Mouse (Mus musculus) layer of hippocampus, adult 11-12 months (tissue): ENCODE data around the gene Fbxl8.

Experiments used
- DNase-seq: peaks from one replicate; pipeline ENCODE4 v3.0.0; 2022; ENCODE audit warnings: low spot score

The Fbxl8 gene

DNA sequence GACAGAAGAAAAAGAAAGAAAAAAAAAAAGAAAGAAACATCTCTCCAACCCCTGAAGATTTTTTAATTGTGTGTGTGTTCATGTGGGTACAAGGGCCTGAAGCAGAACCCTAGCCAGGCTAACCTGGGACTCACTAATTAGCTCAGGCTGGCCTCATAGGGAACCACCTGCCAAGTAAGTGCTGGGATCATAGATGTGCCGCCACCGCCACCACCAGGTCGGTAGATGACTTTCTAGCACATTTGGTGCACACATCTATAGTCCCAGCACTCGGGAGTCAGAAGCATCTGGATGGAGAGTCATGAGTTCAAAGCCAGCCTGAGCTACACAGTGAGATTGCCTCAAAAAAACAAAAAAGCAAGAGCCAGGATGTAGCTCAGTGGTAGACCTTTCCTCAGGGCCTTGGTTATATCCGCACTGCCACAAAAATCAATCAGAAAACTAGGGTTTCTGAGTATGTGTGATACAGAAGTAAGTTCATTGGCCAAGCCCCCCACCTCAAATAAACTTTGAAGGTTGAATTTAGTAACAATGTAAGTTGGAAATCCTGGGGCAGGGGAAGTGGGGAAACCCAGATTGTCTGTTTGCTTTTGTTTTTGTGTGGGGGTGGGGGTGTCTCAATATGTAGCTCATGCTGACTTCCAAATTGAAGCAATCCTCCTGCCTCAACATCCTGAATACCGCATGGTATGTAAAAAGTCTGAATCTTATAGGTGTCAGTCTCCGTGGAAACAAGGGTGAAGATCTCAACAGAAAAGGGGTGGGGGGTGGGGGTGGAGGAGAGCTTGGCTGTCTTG, 6.9 kb upstream of the Fbxl8 start:
- no peak for DNase-seq

DNA sequence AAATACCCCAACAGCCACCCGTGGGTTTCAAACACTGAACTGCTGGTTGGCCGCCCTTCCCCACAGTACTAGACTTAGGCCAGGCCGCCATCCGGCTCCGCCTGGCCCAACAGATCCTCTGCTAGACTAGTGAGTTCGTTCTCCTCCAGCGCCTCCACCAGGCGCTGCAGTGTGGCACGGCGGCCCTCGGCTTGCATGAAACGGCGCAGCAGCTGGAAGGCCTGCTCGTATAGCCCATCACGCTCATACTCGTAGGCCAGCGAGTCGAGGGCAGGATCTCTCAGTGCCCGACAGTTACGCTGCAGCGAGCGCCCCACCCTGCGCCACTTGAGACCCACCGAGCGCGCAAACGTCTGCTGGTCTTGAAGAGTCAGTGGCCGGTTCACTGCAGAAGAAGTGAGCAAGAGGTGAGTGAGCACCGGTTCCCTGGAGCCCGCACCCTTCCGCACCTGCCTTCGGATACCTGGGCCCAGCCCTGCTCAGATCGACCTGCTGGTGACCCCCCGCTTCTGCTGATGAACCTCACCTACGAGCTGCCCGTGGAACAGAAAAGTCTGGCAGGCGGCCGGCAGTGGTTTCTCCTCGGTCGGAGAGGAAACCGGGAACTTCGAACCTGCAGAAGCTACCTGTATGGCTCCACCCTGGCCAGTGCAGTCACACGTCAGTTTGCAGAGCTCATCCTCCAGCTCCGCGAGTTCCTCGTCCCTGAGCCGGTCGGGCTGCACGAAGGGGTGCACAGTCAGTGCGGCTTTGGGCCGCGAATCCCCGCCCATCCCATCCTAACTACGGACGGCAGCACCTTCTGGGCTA, 5.3 kb upstream of the Fbxl8 start:
- no peak for DNase-seq

DNA sequence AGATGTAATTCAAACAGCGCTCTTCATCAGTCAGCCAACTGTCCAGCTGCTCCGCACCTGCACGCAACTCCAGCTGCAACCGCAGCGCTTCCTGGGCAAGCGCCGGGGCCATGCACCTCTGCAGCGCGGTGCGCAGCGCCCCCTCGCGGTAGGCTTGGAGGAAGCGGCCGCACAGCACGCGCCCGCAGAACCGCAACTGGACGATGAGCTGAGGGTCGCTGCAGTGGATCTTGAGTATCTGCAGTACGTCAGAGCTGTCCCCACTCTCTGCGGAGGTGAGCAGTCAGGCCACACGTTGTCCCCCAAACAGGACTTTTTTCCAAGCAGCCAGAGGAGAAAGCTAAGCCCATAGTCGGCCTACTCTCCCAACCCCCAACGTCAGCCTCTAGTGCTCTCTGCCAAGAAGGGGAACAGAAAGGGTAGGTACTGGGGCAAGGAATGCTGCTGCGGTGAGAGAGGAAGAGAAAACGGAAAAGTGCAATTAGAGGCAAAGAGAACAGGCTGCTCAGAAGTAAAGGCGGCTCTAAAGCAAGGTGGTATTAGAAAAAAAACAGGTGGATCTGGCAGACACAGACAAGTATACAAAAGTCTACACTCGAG, 4.6 kb upstream of the Fbxl8 start:
- DNase-seq, result peak; percentile 70

DNA sequence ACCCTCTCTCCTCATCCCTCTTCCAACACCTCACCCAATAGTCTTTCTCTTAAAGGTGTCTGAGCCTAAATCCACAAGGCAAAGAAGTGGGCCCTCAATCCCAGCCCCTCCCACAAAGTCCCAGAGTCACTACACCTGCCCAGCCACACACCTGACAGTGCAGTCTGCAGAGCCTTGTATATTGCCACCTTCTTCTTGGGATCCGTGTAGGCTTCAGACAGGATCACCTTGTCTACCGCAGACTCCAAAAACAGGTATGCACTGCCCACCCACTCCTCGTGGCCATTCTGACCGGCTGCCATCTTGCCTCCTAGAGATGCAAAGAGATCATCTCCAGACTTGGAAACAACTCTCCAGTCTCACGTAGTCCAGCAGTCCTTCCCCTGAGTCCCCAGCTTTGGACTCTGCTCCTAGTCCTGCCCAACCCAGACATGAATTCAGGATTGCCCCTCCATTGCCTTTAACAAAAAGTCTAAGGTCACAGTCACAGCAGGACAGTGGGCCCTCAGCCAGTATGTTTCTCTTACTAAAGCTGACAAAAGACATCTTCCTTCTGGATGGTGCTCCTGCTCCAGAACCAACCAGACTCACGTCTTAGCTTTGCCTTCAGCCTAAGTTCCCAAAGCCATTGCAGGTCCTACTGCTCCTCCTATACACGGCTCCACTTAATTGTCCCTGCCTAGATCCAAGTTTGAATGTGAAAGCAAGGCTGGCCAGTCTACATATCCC, 3.9 kb upstream of the Fbxl8 start:
- no peak for DNase-seq

DNA sequence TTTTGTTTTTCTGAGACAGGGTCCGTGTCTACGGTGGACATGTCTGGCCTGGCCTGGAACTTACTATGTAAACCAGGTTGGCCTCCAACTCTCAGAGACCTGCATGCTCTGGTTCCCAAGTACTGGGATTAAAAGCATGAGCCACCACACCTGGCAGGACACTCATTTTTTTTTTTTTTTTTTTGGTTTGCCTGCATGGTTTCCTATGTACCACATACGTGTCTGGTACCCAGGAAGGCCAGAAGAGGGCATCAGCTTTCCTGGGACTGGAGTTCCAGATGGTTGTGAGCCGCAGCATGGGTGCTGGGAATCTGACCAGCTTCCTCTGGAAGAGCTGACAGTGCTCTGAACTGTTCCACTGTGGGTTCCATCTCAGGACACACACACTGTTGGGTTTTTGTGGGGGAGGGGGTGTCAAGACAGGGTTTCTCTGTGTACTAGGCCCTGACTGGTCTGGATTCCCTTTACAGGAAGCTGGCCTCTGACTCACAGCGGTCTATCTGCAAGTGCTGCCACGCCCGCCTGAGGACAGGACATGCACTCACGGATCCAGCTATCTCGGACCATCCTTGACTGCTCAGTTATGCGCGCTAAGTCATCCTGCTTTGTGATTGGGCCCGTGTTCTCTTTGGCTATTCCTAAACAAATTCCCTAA, 3.0 kb upstream of the Fbxl8 start:
- no peak for DNase-seq

DNA sequence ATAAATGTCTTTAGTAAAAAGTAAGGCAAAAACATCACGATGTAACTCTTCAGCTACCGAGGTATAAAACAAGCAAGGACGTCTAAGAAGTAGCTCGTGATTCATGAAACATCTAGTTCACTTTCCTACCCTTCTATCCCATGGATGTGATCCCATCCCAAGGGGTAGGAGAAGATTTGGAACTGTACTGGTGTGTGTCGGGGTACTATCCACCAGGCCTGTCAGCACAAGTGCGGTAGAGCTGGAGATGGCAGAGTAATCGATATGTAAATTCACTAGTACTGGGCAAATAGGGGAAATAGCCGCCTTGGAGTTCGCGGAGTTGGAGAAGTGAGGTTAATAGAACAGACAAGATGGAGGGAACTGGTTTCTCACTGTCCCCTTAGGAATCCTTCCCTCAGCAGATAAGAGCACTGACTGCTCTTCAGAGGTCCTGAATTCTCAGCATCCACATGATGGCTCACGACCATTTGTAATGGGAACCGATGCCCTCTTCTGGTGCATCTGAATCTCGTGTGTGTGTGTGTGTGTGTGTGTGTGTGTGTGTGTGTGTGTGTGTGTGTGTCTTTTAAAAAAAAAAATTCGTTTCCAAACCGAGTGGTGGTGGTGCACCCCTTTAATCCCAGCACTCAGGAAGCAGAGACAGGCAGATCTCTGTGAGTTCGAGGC, 1.1 kb upstream of the Fbxl8 start:
- no peak for DNase-seq

DNA sequence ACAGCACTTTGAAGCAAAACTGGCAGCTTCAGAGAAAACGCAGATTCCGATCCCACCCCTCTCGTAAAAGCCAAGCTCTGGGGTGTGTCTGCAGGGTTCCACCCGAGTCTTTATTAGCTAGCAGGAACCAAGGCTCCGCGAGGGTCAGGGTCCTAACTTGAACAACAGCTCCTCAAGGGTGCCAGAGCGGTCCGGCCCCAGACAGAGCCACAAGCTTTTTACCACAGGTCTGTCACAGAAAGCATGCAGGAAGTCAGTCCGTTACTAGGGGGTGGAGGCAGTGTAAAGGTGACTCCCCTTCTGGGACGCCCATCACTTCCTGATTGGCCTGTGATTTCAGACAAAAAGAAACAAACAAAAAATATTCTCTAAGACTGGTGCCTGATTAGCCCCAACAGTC, 680 bp downstream of the Fbxl8 start:
- no peak for DNase-seq

DNA sequence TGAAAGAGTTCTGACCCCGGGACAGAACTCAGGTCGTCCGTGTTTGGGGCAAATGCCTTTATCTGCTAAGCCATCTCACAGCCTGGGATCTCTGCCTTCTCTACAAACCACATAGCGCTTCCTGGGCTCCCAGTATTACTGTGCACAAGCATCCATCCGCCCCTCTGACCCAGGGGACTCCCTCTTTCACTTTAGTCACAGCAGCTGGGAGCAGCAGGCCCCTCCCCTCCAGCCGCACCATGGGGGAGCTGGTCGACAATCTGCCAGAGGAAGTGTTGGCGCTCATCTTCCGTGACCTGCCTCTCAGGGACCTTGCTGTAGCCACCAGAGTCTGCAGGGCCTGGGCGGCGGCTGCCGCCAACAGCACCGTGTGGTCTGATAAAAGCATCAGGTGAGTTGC, 2.3 kb downstream of the Fbxl8 start:
- no peak for DNase-seq

DNA sequence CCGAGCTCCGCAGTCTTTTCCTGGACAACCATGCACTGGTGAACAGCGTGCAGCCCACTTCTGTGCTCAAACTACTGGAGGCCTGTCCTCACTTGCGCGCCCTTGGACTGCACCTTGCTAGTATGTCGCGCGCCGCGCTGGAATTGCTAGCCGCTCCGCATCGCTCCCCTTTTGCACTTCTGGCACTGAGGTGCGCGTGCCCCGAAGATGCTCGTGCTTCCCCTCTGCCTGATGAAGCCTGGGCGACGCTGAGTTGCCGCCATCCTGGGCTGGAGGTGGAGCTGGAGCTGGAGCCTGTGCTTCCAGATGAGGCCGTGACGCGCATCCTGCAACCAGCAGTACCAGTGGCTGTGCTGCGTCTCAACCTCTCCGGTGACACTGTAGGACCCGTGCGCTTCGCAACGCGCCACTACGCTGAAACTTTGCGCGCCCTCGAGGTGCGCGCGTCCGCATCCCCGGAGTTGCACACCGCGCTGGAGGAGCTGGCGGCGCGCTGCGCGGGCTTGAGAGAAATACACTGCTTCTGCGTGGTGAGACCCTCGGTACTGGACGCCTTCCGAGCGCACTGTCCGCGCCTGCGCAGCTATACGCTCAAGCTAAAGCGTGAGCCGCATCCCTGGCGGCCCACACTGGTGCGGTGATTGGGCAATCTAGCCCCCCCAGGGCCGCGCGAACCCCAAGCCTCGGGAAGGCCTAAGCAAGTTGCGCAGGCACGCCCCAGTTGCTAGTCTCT, 4.1 kb downstream of the Fbxl8 start:
- peak; percentile 77 for DNase-seq

DNA sequence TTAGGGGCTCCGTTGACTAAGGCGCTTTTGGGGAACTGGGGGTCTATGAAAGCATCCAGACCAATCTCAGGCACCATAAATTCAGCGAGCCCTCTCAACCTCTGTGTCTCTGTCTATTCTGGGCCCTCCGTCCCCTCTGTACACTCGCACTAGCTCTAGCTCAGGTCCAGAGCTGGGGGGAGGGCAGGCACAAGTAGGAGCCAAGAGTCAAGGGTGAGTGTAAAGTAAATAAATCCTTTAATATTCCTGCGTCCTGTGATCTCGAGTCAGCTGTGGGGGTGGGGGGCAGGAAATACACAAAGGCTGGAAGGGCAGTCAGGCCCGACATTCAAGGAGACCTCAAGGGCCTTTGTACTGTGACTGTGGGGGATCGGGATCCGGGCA, 4.6 kb downstream of the Fbxl8 start:
- DNase-seq, result no peak

DNA sequence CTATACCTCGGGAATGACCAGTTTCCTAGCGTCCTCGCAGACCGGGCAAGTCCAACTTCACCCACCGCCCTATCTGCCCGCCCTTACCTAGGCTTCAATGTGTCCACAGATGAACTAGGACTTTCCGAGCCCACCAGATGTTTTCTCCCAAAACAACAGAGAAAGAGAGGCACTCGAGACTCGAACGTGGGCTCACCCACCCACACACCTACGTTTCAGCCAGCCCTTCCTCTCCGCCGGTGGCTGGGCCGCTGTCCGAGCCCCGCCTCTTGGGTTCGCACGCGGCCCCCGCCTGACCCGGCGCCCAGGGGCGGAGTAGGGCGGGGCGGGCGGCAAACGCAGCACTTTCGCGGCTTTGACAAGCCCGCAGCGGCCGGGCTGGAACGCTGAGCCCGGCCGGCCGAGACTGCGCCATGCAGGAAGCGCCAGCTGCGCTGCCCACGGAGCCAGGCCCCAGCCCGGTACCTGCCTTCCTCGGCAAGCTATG, 5.1 kb downstream of the Fbxl8 start, which contains the start of gene Hsf4:
Hsf4 (plus strand) TSS at position 341 of the 487 bp plus-strand sequence.
- DNase-seq, result peak; percentile 48

DNA sequence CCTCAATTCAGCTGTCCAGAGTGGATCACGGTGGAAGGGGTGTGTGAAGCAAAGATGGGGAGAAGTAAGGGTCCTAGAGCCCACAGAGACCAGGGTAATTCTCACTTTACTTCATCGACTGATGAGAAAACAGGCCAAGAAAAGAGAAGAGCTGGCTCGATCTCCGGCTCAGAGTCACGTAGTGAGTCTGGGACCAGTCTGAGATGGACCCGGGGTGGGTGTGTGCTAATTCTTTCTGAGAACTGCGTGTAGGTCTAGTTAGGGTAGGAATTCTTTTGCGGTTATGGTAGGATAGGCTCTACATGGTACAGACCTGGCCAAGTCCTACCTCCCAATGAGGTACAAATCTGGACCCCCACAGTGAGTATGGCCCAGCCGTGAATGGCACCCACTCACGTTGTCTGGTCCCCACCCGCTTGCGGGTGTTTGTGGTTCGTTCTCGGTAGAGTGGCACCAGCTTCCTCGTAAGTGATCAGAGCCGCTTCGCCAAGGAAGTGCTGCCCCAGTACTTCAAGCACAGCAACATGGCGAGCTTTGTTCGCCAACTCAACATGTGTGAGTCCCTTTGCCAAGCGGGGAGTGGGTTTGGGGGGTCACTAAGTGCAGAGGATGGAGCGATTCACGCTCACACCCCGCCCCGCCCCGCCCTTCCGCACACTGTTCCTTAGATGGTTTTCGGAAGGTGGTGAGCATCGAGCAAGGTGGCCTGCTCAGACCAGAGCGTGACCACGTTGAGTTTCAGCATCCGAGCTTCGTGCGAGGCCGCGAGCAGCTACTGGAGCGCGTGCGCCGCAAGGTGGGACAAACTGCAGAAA, 5.9 kb downstream of the Fbxl8 start:
- DNase-seq, result no peak

DNA sequence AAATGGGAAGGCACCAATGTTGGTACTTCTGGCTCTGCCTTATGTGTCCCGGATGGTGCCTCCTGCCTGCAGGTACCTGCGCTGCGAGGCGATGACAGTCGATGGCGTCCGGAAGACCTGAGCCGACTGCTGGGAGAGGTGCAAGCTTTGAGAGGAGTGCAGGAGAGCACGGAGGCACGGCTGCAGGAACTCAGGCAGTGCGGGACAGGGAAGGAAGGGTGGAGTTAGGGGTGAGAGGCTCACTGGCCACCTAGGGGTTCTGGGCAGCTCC, 6.4 kb downstream of the Fbxl8 start:
- DNase-seq, result no peak

DNA sequence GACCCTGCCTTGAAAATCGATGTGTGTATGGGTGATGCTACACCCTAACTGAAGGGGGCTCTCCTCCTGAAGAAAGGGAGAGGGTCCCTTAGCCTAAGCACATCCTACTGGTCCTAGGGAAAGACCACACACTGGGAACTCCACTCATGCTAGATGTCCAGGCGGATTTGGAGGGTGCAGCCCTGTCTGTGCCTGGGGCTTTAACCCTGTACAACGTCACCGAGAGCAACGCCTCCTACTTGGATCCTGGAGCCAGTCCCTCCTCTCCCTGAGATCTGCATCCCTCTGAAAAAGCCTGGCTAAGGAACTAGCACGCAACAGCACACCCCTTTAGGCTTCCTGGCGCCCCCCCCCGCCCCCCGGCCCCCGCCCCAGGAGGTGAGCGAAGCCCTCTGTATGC, 10.9 kb downstream of the Fbxl8 start:
- DNase-seq, result no peak

DNA sequence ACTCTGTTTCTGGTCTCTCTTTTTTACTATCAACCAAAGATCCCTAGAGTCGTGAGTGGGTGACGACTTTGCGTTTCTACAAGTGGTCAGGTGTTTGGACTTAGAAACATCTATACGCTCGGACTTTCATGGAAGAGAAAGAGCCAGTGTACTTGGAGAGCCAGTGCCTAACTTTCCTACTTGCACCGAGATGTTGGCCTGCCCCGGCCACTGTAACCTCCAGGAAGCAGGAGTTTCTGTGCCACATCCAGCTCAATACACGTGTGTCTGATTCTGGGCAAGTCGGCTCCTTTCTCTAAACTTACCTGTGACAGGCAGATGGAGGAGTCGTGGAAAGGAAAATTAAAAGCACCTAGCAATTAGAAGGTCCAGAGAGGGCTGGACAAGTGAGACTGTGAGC, 11.4 kb downstream of the Fbxl8 start, which contains the start of gene Nol3:
Nol3 (plus strand) TSS at position 301 of the 400 bp plus-strand sequence.
- DNase-seq, result no peak

DNA sequence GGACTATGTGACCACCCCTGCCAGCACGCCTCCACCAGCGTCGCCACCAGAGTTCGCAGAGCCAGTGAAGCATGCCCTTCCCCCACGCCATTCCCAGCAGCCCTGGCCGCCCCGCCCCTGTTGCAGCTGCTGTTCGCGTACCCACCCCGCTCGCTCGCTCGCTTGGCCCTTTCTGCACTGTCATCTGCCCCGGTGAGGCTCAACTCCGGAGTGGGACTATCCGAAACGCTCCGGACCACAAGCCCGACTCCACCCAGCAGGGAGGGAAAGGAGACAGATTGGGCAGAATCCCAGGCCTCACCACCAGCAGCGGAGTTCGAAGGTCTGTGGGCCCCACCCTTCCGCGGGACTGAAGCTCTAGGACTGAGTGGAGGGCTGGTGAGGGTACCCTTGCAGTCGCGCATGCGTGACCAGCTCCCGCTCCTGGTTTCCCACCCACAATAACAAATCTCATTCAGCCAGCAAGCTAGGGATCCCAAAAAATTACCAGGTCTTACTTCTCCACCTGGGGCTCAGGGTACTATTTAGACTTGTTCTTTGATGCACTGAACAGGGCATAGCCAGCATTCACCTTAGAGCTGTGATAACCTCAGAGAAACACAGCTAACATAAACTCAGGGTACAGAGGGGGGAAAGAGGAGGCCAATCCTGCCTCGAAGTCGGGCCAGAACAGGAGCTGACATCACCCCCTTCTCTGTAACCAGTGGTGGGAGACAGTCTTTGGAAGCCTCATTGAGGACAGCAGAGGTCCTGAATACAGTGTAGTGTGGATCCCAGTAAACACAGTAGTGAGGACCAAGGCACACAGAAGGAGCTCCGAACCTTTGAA, 12.1 kb downstream of the Fbxl8 start:
- no peak for DNase-seq

DNA sequence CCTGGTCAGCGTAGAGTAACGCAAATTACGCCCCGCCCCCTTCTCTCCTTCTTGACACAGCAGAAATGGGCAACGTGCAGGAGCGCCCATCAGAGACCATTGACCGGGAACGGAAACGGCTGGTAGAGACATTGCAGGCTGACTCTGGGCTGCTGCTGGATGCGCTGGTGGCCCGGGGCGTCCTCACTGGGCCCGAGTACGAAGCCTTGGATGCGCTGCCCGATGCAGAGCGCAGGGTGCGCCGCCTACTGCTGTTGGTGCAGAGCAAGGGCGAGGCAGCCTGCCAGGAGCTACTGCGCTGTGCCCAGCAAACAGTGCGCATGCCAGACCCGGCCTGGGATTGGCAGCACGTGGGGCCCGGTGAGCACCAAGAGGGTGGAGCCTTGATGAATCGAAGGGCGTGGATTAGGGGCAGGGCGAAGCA, 14.5 kb downstream of the Fbxl8 start:
- peak; percentile 89 for DNase-seq

DNA sequence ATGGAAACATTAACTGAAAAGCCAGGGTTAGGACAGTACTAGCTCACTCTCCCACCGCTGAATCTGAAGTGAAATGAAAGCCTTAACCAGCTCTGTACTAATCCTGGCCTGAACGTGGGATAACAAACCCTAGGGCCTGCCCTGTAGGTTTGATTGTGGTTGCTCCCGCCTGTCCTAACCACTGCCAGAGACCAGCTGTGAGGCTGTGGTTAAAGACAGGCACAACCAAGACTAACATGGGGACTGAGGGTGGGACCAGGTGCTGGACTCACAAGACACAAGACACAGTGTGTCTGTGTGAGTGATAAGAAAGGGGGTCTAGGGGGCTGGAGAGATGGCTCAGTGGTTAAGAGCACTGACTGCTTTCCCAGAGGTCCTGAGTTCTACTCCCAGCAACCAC, 16.1 kb downstream of the Fbxl8 start:
- no peak for DNase-seq

DNA sequence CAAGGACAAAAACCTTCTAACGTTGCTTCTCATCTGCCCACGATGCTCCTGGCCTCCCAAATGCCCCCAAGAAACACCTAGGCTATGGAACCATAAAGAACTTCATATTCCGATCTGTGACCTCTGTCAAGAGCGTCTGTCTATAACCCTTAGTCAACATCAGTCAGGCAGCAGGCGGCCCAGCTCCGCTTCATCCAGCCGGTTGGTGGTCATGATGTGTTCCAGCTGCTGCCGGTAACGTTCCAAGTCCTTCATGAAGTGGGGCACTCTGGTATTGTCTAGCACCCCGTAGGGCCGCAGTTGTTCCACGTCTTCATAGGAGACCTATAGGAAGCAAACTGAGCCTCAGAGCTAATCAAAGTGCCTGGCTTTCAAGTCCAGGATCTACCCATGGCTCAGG, 17.4 kb downstream of the Fbxl8 start:
- DNase-seq, result no peak
